Mouse (Mus musculus): Measurements from ENCODE around the gene Vmn1r120. TPM values are rescaled to one million over a fixed set of nuclear protein-coding genes. Genes with fewer than 3 reads are reported as not detected.
"Not testable (repeated sequence)": the region's sequence is repeated elsewhere in the genome, so short reads cannot be mapped to it uniquely, and the experiment has no call there.

The Vmn1r120 gene
- total RNA-seq (2015; ENCODE audit: low replicate concordance) (not detected in 2 replicates), total RNA-seq (2017; ENCODE audit: low replicate concordance) (not detected in 2 replicates)

DNA sequence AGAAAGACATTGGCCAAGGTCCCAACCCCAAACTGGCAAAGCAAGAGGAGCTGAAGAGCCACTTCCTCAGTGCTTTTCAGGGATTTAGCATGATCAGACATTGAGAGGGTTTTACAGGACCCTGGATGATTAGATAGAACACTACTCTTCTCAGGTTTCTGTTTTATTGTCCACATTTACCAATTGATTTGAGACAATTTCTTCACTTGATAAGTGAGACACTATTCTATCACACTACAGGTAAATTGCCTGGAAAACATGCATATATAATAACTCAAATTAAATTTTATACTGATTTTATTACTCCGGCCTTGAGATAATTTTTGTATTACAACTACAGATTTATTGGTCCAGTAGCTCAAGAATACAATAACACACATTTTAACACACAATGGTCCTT lies at the start of gene Vmn1r120:
TSS of gene Vmn1r120 (minus strand) at position 101 of the 400 bp plus-strand sequence.
- not testable (repeated sequence) for ATAC-seq (replicated peaks; ENCODE audit: low FRiP score, poor library complexity, severe bottlenecking)

DNA sequence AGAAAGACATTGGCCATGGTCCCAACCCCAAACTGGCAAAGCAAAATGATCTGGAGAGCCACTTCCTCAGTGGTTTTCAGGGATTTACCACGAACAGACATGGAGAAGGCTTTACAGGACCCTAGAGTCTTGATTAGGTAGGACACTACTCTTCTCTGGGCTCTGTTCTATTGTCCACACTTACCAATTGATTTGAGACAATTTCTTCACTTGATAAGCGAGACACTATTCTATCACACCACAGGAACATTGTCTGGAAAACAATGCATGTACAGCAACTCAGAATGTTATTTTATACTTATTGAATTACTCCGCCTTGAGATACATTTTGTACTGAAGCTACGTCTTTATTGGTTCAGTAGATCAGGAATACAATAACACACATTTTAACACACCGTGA lies 44.8 kb upstream of the Vmn1r120 start, which contains the start of gene Vmn1r121:
TSS of gene Vmn1r121 (minus strand) at position 101 of the 400 bp plus-strand sequence.
- not testable (repeated sequence) for ATAC-seq (replicated peaks; ENCODE audit: low FRiP score, poor library complexity, severe bottlenecking)

DNA sequence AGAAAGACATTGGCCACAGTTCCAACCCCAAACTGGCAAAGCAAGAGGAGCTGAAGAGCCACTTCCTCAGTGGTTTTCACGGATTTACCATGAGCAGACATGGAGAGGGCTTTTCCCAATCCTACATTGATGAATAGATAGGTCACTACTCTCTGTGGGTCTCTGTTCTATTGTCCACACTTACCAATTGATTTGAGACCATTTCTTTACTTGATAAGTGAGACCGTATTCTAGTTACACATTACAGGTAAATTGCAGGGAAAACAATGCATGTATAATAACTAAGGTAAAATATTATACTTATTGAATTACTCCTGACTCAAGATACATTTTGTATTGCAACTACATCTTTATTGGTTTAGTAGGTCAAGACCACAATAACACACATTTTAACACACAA lies 41.2 kb downstream of the Vmn1r120 start, which contains the start of gene Vmn1r119:
TSS of gene Vmn1r119 (minus strand) at position 101 of the 400 bp plus-strand sequence.
- ATAC-seq (replicated peaks; ENCODE audit: low FRiP score, poor library complexity, severe bottlenecking), result not testable (repeated sequence)

Other genes starting within 250 kb of the Vmn1r120 start
- not detected in 2 replicates for gene Vmn1r114, start 241.6 kb downstream of the Vmn1r120 start, total RNA-seq (2015; ENCODE audit: low replicate concordance)
- not detected in 2 replicates for gene Vmn1r114, start 241.6 kb downstream of the Vmn1r120 start, total RNA-seq (2017; ENCODE audit: low replicate concordance)
- gene Vmn1r115, start 208.8 kb downstream of the Vmn1r120 start, total RNA-seq (2015; ENCODE audit: low replicate concordance), result not detected in 2 replicates
- not detected in 2 replicates for gene Vmn1r115, start 208.8 kb downstream of the Vmn1r120 start, total RNA-seq (2017; ENCODE audit: low replicate concordance)
- gene Vmn1r116, start 181.5 kb downstream of the Vmn1r120 start, total RNA-seq (2015; ENCODE audit: low replicate concordance), result not detected in 2 replicates
- gene Vmn1r116, start 181.5 kb downstream of the Vmn1r120 start, total RNA-seq (2017; ENCODE audit: low replicate concordance), result not detected in 2 replicates
- gene Vmn1r117, start 169.7 kb downstream of the Vmn1r120 start, total RNA-seq (2015; ENCODE audit: low replicate concordance), result not detected in 2 replicates
- gene Vmn1r117, start 169.7 kb downstream of the Vmn1r120 start, total RNA-seq (2017; ENCODE audit: low replicate concordance), result not detected in 2 replicates
- not detected in 2 replicates for gene Vmn1r118, start 141.4 kb downstream of the Vmn1r120 start, total RNA-seq (2015; ENCODE audit: low replicate concordance)
- gene Vmn1r118, start 141.4 kb downstream of the Vmn1r120 start, total RNA-seq (2017; ENCODE audit: low replicate concordance), result not detected in 2 replicates
- gene Vmn1r119, start 41.3 kb downstream of the Vmn1r120 start, total RNA-seq (2015; ENCODE audit: low replicate concordance), result not detected in 2 replicates
- gene Vmn1r119, start 41.3 kb downstream of the Vmn1r120 start, total RNA-seq (2017; ENCODE audit: low replicate concordance), result not detected in 2 replicates
- not detected in 2 replicates for gene Vmn1r121, start 44.7 kb upstream of the Vmn1r120 start, total RNA-seq (2015; ENCODE audit: low replicate concordance)
- 0.42 TPM in 1 of 2 replicates, not detected in the other for gene Vmn1r121, start 44.7 kb upstream of the Vmn1r120 start, total RNA-seq (2017; ENCODE audit: low replicate concordance)
- not detected in 2 replicates for gene Vmn1r122, start 80.3 kb upstream of the Vmn1r120 start, total RNA-seq (2015; ENCODE audit: low replicate concordance)
- gene Vmn1r122, start 80.3 kb upstream of the Vmn1r120 start, total RNA-seq (2017; ENCODE audit: low replicate concordance), result not detected in 2 replicates
- not detected in 2 replicates for gene Vmn1r123, start 108.4 kb upstream of the Vmn1r120 start, total RNA-seq (2015; ENCODE audit: low replicate concordance)
- not detected in 2 replicates for gene Vmn1r123, start 108.4 kb upstream of the Vmn1r120 start, total RNA-seq (2017; ENCODE audit: low replicate concordance)
- gene Gm5157, start 136.6 kb upstream of the Vmn1r120 start, total RNA-seq (2015; ENCODE audit: low replicate concordance), result not detected in 2 replicates
- not detected in 2 replicates for gene Gm5157, start 136.6 kb upstream of the Vmn1r120 start, total RNA-seq (2017; ENCODE audit: low replicate concordance)
- gene Vmn1r124, start 206.8 kb upstream of the Vmn1r120 start, total RNA-seq (2015; ENCODE audit: low replicate concordance), result not detected in 2 replicates
- gene Vmn1r124, start 206.8 kb upstream of the Vmn1r120 start, total RNA-seq (2017; ENCODE audit: low replicate concordance), result not detected in 2 replicates
- not detected in 2 replicates for gene Vmn1r125, start 218.4 kb upstream of the Vmn1r120 start, total RNA-seq (2015; ENCODE audit: low replicate concordance)
- not detected in 2 replicates for gene Vmn1r125, start 218.4 kb upstream of the Vmn1r120 start, total RNA-seq (2017; ENCODE audit: low replicate concordance)
- gene Vmn1r126, start 247.7 kb upstream of the Vmn1r120 start, total RNA-seq (2015; ENCODE audit: low replicate concordance), result not detected in 2 replicates
- not detected in 2 replicates for gene Vmn1r126, start 247.7 kb upstream of the Vmn1r120 start, total RNA-seq (2017; ENCODE audit: low replicate concordance)

Data from erythroblast, adult 5-6 weeks (primary cell).